Mouse (Mus musculus): ENCODE measurements at regions not wholly inside any gene's neighbourhood (a gene's known extent, or its start where the extent isn't known, plus 50 kb on each side); places are given as distances from the start of the nearest gene placed in this dataset.

DNA sequence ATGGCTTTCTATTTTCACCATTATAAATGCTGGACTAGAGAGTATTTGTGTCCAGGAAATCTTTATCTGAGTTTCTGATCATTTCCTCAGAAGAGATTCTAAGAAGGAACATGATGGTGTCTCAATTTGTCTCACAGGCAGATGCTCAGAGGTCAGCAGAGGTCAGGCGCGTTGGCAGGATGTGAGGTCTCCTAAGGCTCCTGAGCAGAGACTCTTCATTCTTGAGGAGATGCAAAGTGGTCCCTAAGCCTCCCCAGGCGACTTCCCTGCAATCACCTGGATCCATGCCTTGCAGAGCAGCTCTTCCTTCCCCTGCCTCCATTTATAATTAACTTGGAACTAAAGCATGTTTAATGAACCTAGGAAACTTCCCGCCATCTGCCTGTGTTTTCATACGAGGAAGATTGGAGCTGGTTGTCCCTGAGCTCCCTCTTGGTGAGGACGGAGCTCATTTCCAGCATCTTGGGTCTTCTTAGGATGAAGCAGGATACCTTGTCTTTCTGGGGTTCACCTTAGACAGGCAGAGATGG, 71.8 kb downstream of the Arf2 start:
- intact Hi-C loops (cut with DNase I), result no loop called here
- no peak for DNase-seq (ENCODE audit: low spot score in 2 of 2)

DNA sequence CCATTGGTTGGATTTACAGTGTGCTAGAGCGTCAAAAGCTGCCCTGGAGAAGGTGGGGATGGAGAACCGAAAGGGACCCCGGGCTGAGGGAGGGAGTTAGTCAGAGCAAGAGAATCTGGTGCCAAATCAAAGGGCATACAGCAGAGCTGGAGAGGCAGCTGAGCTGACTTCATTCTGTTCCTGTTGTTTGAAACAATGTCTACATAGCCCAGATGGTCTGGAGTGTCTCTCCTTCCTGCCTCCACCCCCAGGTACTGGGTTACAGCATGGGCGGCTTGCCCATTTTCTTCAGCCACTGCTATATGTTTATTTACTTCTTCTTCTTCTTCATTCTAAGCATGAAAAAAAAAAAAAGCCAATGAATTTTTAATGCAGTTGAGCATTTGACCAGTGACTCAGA, 78.7 kb downstream of the Arf2 start:
- intact Hi-C loops (cut with DNase I), result no loop called here

DNA sequence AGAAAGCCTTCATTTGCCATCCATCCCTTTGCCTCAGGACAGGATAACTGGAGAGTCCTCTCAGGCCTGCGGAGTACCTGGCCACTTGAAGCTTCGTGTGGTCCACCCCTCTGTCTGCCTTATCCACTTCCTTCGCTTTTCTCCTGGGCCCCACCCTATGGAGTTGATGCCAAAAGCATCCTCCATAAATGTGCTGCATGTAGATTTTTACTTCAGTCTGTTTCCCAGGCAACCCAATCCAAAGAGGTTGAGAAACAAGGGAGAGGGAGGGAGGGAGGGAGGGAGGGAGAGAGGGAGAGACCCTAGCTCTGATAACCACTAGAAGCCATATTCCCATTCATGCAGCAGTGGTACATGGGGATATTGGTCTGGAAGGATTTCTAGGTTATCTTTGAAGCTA, 80.7 kb upstream of the Crhr1 start:
- DNase-seq (ENCODE audit: low spot score in 2 of 2), result no peak
- intact Hi-C loops (cut with DNase I), result no loop called here

More for the DNA sequence above, 78.7 kb downstream of the Arf2 start:
- no peak for DNase-seq (ENCODE audit: low spot score in 2 of 2)

DNA sequence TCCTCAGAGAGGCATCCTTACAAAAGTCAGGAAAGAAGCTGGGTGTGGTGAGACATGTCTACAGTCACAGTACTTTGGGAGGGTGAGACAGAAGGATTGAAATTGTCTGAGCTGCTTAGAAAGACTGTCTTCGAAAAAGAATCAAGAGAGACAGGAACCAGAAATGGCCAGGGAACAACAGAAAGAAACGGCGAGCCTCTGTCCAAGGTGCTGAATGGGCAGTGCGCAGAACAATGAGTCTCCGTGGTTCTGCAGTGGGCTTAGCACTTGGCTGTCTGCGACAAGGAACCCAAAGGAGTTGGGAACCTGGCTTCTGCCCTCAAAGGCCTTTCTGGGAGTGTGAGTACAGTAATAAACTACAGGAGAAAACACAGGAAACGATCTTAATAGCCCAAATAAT, 79.4 kb upstream of the Crhr1 start:
- no peak for DNase-seq (ENCODE audit: low spot score in 2 of 2)
- intact Hi-C loops (cut with DNase I), result no loop called here

DNA sequence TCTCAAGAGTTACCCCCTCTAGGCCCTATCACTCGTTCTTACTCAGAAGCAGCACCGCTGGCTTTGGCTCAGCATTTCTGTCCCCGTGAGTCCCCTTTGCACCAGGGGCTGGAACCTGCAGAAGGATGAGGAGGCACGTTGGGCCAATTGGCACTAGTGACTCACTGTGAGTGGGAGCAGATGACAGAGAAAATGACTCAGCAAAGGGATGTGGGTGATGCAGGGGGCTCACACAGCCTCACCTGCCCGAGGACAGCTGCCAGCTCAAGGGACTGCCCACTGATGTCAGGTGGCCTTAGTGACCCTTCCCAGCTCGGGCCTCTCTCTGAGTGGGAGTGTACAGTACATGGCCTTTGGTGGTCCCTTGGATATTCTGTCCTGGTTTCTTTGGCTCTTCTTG, 76.7 kb upstream of the Crhr1 start:
- DNase-seq (ENCODE audit: low spot score in 2 of 2), result peak in 1 of 2 experiments; percentile 47
- intact Hi-C loops (cut with DNase I), result no loop called here

DNA sequence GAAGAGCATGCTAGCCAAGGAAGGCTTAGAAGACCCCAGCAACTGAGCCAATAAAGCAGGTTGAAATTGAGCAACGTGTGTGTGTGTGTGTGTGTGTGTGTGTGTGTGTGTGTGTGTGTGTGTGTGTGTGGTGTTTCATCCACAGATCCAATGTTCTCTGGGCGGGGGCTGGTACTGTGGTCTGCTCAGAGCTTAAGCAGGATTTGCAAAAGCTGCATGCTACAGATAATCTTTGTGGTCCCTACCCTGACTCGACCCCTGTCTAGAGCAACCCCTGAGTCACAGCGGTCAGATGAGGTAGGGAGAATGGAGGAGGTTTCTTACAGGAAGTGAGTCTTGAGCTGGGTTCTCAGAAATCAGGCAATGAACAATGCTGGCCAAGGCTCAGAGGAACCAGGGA, 75.6 kb upstream of the Crhr1 start:
- intact Hi-C loops (cut with DNase I), result no loop called here
- no peak for DNase-seq (ENCODE audit: low spot score in 2 of 2)

DNA sequence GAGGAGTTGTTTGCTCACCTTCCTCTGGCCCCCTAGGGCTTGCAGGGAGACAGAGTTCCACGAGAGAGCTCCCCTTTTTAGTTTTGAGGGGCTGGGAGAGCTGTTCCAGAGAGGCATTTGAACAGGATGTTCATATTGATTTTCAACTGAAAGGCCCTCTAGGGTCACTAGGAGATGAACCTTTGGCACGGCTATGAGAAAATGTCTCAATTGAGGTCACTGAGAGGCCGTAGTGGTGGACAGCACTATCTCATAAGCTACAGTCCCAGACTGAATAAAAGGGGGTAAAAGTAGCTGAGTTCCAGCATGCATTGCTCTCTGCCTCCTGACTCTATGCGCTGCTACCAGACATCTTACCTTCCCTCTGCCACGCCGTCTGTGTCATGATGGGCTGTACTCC, 74.1 kb upstream of the Crhr1 start:
- intact Hi-C loops (cut with DNase I), result no loop called here
- no peak for DNase-seq (ENCODE audit: low spot score in 2 of 2)

DNA sequence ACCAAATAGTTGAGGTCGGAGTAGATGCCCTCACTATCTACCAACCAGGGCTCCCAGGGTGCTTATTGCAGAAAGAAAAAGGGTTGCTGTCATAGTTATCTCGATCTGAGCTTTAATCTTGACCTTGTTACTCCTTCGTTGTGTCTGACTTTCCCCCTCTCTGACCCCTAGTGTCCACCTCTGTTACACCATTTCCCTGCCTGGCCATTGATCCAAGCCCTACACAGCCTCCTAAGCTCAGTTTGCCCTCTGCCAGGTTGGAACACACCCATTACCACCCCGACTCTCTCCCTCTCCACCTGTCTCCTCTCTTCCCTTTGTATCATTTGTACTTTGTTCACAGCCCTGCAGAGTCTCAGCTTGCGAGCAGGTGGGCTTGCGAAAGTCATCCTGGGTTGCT, 73.6 kb upstream of the Crhr1 start:
- no peak for DNase-seq (ENCODE audit: low spot score in 2 of 2)
- intact Hi-C loops (cut with DNase I), result no loop called here

DNA sequence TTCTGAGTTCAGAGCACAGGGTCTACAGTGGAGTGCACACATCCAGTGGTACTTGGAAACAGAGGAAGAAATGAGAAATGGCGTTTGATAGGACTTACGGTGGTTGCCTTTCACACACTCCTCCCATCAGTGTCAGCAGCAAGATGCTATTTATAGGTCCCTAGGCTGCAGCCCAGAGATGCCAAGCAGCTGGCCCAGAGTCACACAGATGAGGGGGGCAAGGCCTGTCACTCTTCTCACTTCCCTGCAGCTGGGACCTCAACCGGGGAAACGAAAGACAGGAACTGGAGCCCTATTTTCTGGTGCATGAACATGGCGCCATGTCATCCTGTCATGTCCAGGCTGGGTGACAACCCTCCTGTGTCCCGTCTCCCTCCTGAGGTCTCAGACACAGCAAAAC, 71.3 kb upstream of the Crhr1 start:
- intact Hi-C loops (cut with DNase I), result no loop called here
- no peak for DNase-seq (ENCODE audit: low spot score in 2 of 2)

DNA sequence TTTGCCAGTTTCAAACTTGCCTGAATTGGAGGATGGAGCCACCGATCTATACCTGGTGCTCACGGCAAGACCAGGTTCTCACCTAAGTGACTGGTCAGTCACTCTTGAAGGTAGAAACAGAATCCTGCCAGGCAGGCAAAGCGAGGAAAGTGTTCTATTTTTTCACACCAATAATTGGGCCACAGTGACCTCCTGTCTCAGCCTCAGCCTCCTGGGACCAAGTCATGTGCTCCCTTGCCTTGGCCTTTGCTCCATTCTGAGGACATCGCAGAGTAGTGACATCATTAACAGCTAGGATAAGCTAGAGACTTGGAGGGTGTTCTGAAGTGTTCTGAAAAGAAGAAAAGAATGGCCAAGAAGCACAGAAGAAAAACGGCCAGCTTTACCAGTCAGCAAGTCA, 67.5 kb upstream of the Crhr1 start:
- intact Hi-C loops (cut with DNase I), result no loop called here
- no peak for DNase-seq (ENCODE audit: low spot score in 2 of 2)

DNA sequence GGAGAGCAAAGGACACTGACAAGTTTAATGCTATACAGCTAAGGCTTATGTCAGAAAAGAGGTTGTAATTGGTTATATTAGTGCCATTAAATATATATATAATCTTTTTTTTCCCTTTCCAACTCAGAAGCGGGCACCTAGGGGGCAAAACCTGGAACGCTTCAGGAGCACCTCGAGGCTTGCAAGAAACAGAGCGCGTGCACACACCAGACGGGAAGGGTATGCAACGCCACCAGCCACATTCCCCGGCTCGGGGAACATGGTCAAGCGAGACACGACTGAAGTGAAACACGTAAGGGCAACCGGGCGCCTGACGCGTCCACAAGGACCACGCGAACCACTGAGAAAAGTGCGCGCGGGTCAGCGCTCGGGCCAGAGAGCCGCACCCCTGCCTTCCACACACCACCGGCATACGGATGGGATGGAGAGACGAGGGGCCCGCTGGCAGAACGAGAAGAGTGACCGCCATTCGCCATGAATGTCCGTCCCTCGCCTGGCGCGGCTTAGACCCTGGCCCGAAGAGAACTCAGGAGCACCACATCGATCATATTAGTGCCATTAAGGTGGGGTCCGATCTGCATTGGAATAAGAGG, 60.0 kb upstream of the Crhr1 start:
- DNase-seq (ENCODE audit: low spot score in 2 of 2), result no peak
- intact Hi-C loops (cut with DNase I), result no loop called here

DNA sequence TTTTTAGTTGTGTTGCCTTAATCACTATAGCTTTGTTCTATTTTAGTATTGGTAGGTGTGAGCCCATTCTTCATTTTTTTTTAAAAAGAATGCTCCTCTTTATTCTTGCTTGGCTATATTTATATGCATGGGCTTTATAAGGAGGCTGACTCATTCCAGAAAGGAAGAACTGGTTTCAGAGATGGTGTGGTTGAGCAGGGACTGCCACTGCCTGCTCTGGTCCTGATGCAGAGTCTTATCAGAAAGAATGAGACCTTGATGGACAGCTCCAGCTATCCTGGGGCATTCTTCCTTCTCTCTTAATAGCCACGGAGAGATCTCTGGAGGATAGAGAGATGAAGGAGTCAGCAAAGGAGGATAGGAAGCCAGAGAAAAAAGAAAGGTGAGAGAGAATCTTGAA, 57.9 kb upstream of the Crhr1 start:
- intact Hi-C loops (cut with DNase I), result no loop called here
- DNase-seq (ENCODE audit: low spot score in 2 of 2), result no peak

DNA sequence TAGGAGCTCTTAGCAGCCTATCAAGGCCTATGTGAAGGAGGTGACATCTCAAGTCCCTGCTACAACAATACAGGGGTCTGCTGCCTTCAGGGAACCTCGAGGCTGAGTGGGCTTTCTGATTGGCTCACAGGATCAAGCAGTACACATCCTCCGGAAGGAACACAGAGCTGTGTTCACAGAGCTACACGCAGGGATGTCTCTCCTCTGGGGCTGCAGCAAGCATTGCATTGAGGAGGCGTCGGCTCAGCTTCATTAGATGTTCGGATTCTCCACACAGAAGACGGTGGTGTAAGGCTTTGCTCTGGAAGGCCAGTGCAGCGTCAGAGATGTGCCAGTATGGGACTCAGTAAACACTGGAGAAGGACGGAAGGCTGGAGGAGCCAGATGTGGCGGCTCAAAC, 57.3 kb upstream of the Crhr1 start:
- intact Hi-C loops (cut with DNase I), result no loop called here
- DNase-seq (ENCODE audit: low spot score in 2 of 2), result no peak

DNA sequence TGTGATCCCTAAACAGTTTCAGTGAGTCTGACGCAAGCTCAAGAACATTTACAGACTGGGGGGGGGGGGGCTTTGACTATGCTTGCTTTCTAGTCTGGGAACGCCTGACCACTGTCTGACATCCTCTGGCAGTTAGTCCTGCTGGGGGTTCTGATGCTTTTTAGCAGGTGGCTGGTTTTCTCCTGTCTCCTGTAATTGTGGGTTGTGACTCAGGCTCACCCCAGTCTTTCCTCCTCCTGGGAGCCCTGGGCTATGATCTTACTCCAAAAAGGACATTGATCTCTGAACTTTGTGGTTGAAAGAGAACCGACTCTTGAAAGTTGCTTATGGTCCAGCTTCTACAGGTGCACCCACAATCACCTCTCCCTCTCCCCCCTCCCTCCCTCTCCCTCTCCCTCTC, 50.6 kb upstream of the Crhr1 start:
- DNase-seq (ENCODE audit: low spot score in 2 of 2), result no peak
- intact Hi-C loops (cut with DNase I), result loop anchor here (10.0 kb wide), 1 partner anchor 1743 kb away; no protein-coding TSS in a partner anchor
